Mouse (Mus musculus): Measurements from ENCODE around the gene Coro1a. TPM values are rescaled to one million over a fixed set of nuclear protein-coding genes. Genes with fewer than 3 reads are reported as not detected.

The Coro1a gene
- polyA plus RNA-seq, 1 experiment from 2014 or later, result 1,525 TPM

Other genes with a start within 250 kb of the Coro1a start
- gene Atp2a1, start 244.7 kb downstream of the Coro1a start, polyA plus RNA-seq (2015; fragmentation: Nextera tagmentation; extraction: Ambion mirVana), result 3.1 and 4.2 TPM in 2 replicates
- gene Sh2b1, start 232.4 kb downstream of the Coro1a start, polyA plus RNA-seq (2015; fragmentation: Nextera tagmentation; extraction: Ambion mirVana), result 37.8 and 38.6 TPM in 2 replicates
- gene Tufm, start 220.4 kb downstream of the Coro1a start, polyA plus RNA-seq (2015; fragmentation: Nextera tagmentation; extraction: Ambion mirVana), result 95.4 and 104 TPM in 2 replicates
- 37.9 and 38.5 TPM in 2 replicates for gene Atxn2l, start 204.3 kb downstream of the Coro1a start, polyA plus RNA-seq (2015; fragmentation: Nextera tagmentation; extraction: Ambion mirVana)
- gene Eif3c, start 141.4 kb downstream of the Coro1a start, polyA plus RNA-seq (2015; fragmentation: Nextera tagmentation; extraction: Ambion mirVana), result 246 and 259 TPM in 2 replicates
- gene Apobr, start 122.8 kb downstream of the Coro1a start, polyA plus RNA-seq (2015; fragmentation: Nextera tagmentation; extraction: Ambion mirVana), result 1.2 TPM in 2 replicates
- 28.2 and 30.2 TPM in 2 replicates for gene Cln3, start 122.0 kb downstream of the Coro1a start, polyA plus RNA-seq (2015; fragmentation: Nextera tagmentation; extraction: Ambion mirVana)
- gene Il27, start 112.8 kb downstream of the Coro1a start, polyA plus RNA-seq (2015; fragmentation: Nextera tagmentation; extraction: Ambion mirVana), result 0.54 and 0.85 TPM in 2 replicates
- 15.1 and 16.4 TPM in 2 replicates for gene Nupr1, start 76.9 kb downstream of the Coro1a start, polyA plus RNA-seq (2015; fragmentation: Nextera tagmentation; extraction: Ambion mirVana)
- 62.2 and 72.9 TPM in 2 replicates for gene Sgf29, start 58.5 kb downstream of the Coro1a start, polyA plus RNA-seq (2015; fragmentation: Nextera tagmentation; extraction: Ambion mirVana)
- gene Sult1a1, start 31.4 kb downstream of the Coro1a start, polyA plus RNA-seq (2015; fragmentation: Nextera tagmentation; extraction: Ambion mirVana), result 8.5 and 11.0 TPM in 2 replicates
- gene Bola2, start 12.4 kb downstream of the Coro1a start, polyA plus RNA-seq (2015; fragmentation: Nextera tagmentation; extraction: Ambion mirVana), result 154 and 155 TPM in 2 replicates
- 6.0 and 7.6 TPM in 2 replicates for gene Slx1b, start 12.0 kb downstream of the Coro1a start, polyA plus RNA-seq (2015; fragmentation: Nextera tagmentation; extraction: Ambion mirVana)
- gene Mapk3, start 51.8 kb upstream of the Coro1a start, polyA plus RNA-seq (2015; fragmentation: Nextera tagmentation; extraction: Ambion mirVana), result 35.6 and 37.4 TPM in 2 replicates
- gene Gdpd3, start 58.5 kb upstream of the Coro1a start, polyA plus RNA-seq (2015; fragmentation: Nextera tagmentation; extraction: Ambion mirVana), result 1.6 TPM in 2 replicates
- gene Ypel3, start 69.2 kb upstream of the Coro1a start, polyA plus RNA-seq (2015; fragmentation: Nextera tagmentation; extraction: Ambion mirVana), result 153 and 180 TPM in 2 replicates
- gene Tbx6, start 73.7 kb upstream of the Coro1a start, polyA plus RNA-seq (2015; fragmentation: Nextera tagmentation; extraction: Ambion mirVana), result 0.28 and 0.48 TPM in 2 replicates
- 306 TPM in 2 replicates for gene Ppp4c, start 84.7 kb upstream of the Coro1a start, polyA plus RNA-seq (2015; fragmentation: Nextera tagmentation; extraction: Ambion mirVana)
- 0.19 and 0.20 TPM in 2 replicates for gene Fam57b, start 89.9 kb upstream of the Coro1a start, polyA plus RNA-seq (2015; fragmentation: Nextera tagmentation; extraction: Ambion mirVana)
- gene 4930451I11Rik, start 123.9 kb upstream of the Coro1a start, polyA plus RNA-seq (2015; fragmentation: Nextera tagmentation; extraction: Ambion mirVana), result not detected in 2 replicates
- gene Doc2a, start 139.6 kb upstream of the Coro1a start, polyA plus RNA-seq (2015; fragmentation: Nextera tagmentation; extraction: Ambion mirVana), result 0.21 and 0.33 TPM in 2 replicates
- gene Hirip3, start 154.2 kb upstream of the Coro1a start, polyA plus RNA-seq (2015; fragmentation: Nextera tagmentation; extraction: Ambion mirVana), result 16.9 and 22.6 TPM in 2 replicates
- gene Ino80e, start 154.6 kb upstream of the Coro1a start, polyA plus RNA-seq (2015; fragmentation: Nextera tagmentation; extraction: Ambion mirVana), result 82.9 and 98.9 TPM in 2 replicates
- gene Taok2, start 176.9 kb upstream of the Coro1a start, polyA plus RNA-seq (2015; fragmentation: Nextera tagmentation; extraction: Ambion mirVana), result 21.2 and 26.6 TPM in 2 replicates
- gene Tmem219, start 215.1 kb upstream of the Coro1a start, polyA plus RNA-seq (2015; fragmentation: Nextera tagmentation; extraction: Ambion mirVana), result 37.4 and 38.9 TPM in 2 replicates
- gene Kctd13, start 221.1 kb upstream of the Coro1a start, polyA plus RNA-seq (2015; fragmentation: Nextera tagmentation; extraction: Ambion mirVana), result 15.8 and 18.0 TPM in 2 replicates
- gene Asphd1, start 241.8 kb upstream of the Coro1a start, polyA plus RNA-seq (2015; fragmentation: Nextera tagmentation; extraction: Ambion mirVana), result not detected in 2 replicates
- 0.50 and 0.78 TPM in 2 replicates for gene Sez6l2, start 242.8 kb upstream of the Coro1a start, polyA plus RNA-seq (2015; fragmentation: Nextera tagmentation; extraction: Ambion mirVana)